Mouse (Mus musculus) c-Kit-positive CD71-positive TER-119-positive erythroid progenitor cells, embryonic 14.5 days (primary cell): Measurements from ENCODE around the gene Pole2.

ENCODE experiments used
- DNase-seq: peaks from one replicate; pipeline ENCODE4 v3.0.0-alpha.2; 2013; ENCODE audit warnings: low spot score

Pole2 gene

GRCm38 (mm10) chr12:69227776-69228466, at the start of gene Pole2:
Pole2 (minus strand) TSS chr12:69228195.
- DNase-seq, result peak; percentile 87

GRCm38 (mm10) chr12:69268956-69269355, 41.0 kb upstream of the Pole2 start:
- DNase-seq, result no peak

GRCm38 (mm10) chr12:69267956-69268632, 40.1 kb upstream of the Pole2 start:
- no peak for DNase-seq

- DNase-seq, result no peak
Measured at GRCm38 (mm10) chr12:69265031-69265430, 37.0 kb upstream of the Pole2 start.

GRCm38 (mm10) chr12:69262251-69262650, 34.3 kb upstream of the Pole2 start:
- no peak for DNase-seq

GRCm38 (mm10) chr12:69257836-69258235, 29.8 kb upstream of the Pole2 start:
- DNase-seq, result no peak

- no peak for DNase-seq
Measured at GRCm38 (mm10) chr12:69253806-69254205, 25.8 kb upstream of the Pole2 start.

GRCm38 (mm10) chr12:69250756-69251155, 22.8 kb upstream of the Pole2 start:
- DNase-seq, result no peak

GRCm38 (mm10) chr12:69249766-69250165, 21.8 kb upstream of the Pole2 start:
- no peak for DNase-seq

GRCm38 (mm10) chr12:69241771-69242431, 13.9 kb upstream of the Pole2 start:
- DNase-seq, result peak; percentile 18

- peak; percentile 7 for DNase-seq
Measured at GRCm38 (mm10) chr12:69241405-69241770, 13.4 kb upstream of the Pole2 start.

GRCm38 (mm10) chr12:69240876-69241275, 12.9 kb upstream of the Pole2 start, which contains the start of gene Klhdc1:
Klhdc1 (plus strand) TSS chr12:69241176.
- no peak for DNase-seq

- DNase-seq, result no peak
Measured at GRCm38 (mm10) chr12:69238284-69238683, 10.3 kb upstream of the Pole2 start.

- no peak for DNase-seq
Measured at GRCm38 (mm10) chr12:69235782-69236181, 7.8 kb upstream of the Pole2 start.

- peak; percentile 59 for DNase-seq
Measured at GRCm38 (mm10) chr12:69229251-69229650, 1.3 kb upstream of the Pole2 start.

GRCm38 (mm10) chr12:69220613-69221277, 7.2 kb downstream of the Pole2 start:
- DNase-seq, result no peak

- DNase-seq, result no peak
Measured at GRCm38 (mm10) chr12:69216587-69216986, 11.4 kb downstream of the Pole2 start.

GRCm38 (mm10) chr12:69215000-69215785, 12.8 kb downstream of the Pole2 start:
- no peak for DNase-seq

- no peak for DNase-seq
Measured at GRCm38 (mm10) chr12:69214393-69214792, 13.6 kb downstream of the Pole2 start.

GRCm38 (mm10) chr12:69213186-69213777, 14.7 kb downstream of the Pole2 start:
- DNase-seq, result no peak

GRCm38 (mm10) chr12:69211057-69211456, 16.9 kb downstream of the Pole2 start:
- DNase-seq, result no peak
